Mouse (Mus musculus) cerebellum, adult 18-20 months (tissue): ENCODE measurements around the gene Slc25a24.

Experiments
- DNase-seq, 2 experiments: peaks; one replicate each; pipeline ENCODE4 v3.0.0; 2021

Slc25a24 gene

DNA sequence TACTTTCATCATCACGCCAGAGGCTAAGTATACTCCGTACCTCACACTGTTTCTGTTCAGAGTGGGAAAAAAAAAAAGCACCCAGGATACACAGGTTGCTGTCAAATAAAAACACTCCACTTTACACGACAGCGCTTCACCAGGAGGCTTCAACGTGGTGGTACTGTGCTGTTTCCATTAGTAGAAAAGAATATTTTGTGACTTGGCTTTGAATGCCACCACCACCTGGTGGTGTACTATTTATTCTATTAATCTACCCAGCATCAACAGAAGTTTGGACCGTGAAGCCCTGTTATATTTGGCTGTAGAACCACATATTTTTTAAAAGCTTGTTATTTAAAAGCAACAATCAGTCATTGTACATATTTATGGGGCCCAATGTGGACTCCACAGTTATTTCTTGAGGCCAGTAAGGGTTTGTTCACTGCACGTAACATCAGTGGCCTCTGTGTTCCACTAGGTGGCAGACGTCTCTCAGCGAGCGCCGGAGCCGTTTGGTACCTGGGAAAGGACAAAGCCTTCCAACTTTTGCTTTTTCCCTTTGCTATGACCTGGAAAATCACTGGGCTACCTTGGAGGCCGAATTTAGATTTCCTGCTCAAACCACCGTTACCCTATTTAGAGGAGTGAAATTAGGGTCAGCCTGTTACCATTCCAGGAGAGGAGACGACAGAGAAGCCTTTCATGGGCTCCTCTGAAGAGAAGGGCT, 48.3 kb downstream of the Slc25a24 start:
- peak; percentile 58 to 59 for DNase-seq

DNA sequence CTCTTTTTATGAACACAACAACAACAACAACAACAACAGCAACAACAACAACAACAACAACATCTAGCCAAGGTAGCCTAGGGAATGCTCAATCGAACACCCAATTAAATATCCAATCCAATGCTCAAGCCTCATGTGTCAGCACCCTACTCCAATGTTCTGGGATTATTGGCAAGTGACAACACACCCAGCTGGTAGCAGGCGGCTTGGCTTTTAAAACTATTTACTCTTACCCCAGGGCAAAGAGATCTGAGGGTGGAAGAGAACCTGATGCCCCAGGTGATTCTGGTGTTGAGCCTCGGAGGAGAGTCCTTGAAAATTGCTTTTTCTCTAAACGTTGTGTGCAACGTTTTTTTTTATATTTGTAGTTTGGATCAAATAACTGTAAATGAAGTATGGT, 51.4 kb downstream of the Slc25a24 start:
- no peak for DNase-seq

DNA sequence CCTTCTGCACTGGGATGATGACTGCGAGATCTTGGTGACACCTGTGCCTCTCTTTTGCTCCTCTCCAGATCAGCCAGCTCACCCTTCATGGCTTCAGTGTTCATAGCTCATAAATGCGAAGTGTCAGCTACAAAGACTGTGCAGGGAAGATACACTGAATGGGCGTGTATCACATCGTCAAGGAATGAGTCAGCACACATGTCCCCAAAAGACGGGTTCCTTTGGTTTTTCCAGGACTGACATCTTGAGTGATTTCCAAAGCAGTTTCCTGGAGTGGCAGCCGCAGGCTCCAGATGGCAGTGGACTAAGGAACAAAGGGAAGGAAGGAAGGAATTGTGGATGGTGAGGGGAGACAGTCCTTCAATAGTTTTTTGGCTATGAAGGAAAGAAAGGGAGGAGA, 55.8 kb downstream of the Slc25a24 start:
- no peak for DNase-seq

- no peak for DNase-seq
These were observed 56.7 kb downstream of the Slc25a24 start for GRCm38 (mm10) chr3:109179528-109180076.

DNA sequence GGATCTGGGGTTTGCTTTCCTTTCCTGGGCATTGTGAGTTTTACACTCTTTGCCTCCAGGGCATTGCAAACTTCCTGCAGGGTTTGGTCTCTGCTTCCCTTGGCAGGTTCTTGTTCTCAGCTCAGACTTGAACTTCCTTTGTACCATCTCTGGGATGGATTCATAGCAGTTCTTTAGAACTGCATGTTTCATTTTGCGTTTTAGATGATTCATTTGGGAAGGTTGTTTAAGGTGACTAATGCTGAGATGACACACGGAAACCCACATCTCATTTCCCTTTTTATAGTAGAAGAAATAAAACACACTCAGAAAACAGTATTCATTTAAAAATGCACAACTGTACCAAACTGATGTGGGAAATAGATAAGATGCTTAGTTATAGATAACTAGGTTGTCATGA, 73.2 kb downstream of the Slc25a24 start:
- no peak for DNase-seq

GRCm38 (mm10) chr3:109199280-109199679, 76.3 kb downstream of the Slc25a24 start:
- no peak for DNase-seq

GRCm38 (mm10) chr3:109212322-109212721, 89.4 kb downstream of the Slc25a24 start:
- no peak for DNase-seq

DNA sequence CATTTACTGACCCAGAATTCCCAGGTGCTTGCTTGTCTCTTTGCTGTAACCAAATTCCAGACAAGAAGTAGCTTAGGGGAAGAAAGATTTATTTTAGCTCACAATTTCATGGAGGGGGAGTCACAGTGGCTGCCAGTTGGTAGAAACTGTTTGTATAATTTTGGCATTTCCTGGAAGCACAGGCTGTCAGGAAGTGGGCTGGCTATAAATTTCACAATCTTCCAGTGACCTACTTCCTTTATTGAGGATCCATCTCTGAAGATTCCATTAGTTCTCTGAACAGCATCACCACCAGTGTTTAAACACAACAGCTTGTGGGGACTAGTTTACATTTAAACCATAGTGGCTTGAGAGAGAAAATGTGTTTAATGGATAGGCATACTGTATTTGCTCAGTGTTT, 93.4 kb downstream of the Slc25a24 start:
- DNase-seq = no peak
